Mouse (Mus musculus) frontal cortex, adult (tissue): Measurements from ENCODE around the gene Iqsec1.

Experiments used
- ATAC-seq: cut with Nextera tagmentation; 2 replicates; pipeline ENCODE4 v1.9.2; 2017; ENCODE audit warnings: mild to moderate bottlenecking, moderate library complexity, mixed read lengths; ENCODE audit not compliant: low TSS enrichment

The Iqsec1 gene

DNA sequence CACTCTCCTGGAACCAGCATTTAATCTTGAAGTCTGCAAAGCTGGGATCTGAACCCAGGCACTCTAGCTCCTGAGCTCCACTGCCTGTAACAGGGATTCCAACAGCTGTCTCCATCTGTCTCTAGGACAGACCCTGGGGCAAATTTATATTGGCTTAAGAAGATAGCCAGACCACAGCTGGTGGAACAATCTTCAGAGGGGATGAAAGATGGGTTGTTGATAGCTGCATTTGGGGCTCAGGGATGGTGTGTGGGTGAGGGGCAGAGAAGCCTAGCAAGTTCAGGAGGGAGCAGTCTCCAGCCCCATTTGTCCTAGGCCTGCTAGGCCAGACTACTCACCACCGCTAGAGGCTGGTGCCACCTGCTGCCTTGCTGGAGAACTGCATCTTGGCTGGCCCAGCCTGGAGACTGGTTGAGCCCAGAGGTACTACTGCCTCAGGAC is 260.0 kb downstream of the Iqsec1 start:
- peak; percentile 73 for ATAC-seq

- ATAC-seq, result no peak
These were observed 260.7 kb downstream of the Iqsec1 start for GRCm38 (mm10) chr6:90727826-90728225.

DNA sequence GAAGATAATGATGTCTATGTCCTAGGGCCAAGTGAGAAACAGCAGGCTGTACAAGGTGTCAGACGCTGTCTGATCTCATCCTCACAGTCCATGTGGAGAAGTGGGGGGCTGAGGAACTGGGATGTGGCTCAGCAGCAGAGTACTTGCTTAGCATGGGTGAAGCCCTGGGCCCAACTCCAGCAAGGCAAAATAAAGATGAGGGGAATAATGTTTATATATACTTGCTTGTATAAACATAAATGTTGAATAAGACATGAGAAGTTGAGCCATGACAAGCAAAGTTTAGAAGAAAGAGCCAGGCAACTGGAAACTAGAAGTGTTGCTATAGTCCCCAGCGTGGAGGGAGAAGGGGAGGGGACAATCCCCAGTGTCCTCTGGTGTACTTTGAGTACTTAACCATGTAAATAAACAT is 261.8 kb downstream of the Iqsec1 start:
- ATAC-seq, result no peak

GRCm38 (mm10) chr6:90725526-90725925 is 263.0 kb downstream of the Iqsec1 start:
- no peak for ATAC-seq

DNA sequence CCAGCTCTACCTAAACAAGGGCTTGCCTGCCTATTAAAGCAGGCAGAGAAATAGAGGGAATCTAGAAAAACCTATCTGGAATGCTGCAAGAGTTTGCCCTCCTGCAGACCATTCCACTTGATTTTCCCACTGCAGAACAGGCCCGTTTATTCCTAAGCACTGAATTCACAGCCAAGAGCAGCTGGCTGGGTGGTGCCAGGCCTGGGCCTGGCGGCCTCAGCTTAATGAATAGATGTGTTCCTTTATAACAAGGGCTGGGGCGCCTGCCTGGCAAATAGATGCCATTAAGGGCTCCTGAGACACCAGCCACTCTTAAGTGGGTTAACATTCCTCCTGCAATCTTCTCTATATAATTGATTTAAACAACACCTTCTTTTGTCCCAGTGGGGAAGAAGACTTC is 265.5 kb downstream of the Iqsec1 start:
- peak; percentile 7; the same call in 1 of the 2 replicates for ATAC-seq

DNA sequence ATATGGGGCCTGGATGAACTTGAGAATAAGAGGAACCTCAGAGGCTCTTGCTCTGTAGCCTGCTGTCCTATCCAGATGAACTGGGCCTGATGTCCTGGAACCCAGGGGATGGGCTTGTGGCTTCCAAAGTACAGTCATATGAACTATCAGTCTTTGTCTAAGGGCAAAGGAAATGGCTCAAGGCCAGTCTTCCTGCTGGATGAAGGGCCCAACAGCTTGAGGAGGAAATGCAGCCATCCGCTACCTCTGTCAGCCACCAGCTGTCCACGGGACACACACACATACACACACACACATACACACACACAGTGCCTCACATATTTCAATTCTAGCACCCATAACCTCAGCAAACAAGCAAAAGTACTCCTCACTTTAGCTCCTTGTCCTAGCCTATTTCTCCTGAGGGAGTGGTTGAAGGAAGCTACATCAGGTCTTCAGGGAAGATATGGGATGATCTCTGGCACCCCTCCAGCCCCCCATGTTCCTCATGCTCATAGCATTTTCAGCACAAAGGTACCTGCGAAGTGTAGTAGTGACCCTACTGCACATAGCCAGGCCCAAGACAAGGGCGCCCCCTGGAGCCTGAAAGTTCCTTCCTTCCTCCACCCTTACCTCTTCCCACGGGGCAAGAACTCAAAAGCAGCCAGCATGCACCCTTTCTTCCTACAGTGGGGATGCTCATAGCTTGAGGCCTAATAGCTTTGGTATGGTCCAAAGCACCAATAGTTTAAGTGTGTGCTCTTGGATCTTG is 267.3 kb downstream of the Iqsec1 start:
- no peak for ATAC-seq

DNA sequence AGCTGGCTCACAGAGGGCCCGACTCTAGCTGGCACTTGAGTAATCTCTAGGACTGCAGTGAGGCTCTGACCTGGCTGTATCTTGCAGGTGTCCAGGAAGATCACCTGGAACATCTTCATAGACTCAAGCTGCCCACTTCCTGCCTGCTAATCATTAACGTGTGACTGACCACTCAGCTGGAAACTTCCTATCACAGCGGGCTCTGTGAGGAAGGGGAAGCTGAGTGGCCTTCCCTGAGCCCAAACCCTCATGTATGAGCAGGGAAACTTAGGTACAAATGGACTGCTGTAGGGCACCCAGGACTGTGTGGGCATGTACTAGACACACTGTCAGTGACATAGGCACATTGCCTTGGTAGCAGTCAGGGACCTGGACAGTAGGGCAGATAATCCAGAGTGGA is 268.3 kb downstream of the Iqsec1 start:
- ATAC-seq, result no peak

- no peak for ATAC-seq
These were observed 269.1 kb downstream of the Iqsec1 start for GRCm38 (mm10) chr6:90719402-90719801.

DNA sequence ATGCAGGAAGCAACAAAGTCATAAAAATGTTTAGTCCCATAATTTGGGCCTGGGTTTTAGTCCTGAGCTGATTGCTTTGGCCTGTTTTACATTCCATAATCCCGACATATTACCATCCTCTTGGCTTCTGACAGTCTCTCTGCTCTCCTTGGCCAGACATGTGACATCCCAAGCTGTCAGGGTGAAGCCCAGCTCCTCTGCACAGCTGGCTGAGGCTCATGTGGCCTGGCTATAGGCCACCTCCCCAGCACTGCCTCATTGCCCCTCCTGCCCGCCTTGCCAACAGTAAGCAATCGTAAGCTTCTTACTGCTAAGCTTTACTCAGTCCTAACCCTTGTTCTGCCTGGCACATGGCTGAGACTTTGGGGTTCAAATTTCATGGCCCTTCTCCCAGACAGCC is 270.0 kb downstream of the Iqsec1 start:
- no peak for ATAC-seq

DNA sequence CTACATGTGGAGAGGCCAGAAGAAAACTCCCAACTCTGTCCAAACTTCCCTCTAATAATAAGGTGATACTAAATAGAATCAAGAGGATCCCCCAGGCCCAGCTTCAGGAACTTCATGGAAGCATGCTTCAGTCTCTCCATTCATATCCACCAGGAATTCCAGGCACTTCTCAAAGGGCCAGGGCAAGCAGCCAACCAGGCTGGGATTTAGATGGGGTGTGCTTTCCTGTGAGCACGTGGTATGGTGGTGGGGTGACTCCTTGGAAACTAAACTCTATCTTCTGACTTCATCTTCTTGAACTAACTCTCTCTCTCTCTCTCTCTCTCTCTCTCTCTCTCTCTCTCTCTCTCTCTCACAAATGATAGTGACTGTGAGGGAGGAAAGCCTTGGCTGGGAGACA is 270.8 kb downstream of the Iqsec1 start:
- ATAC-seq, result 0 out of 2 replicates have a peak, but pooled peaks have one; percentile 20

DNA sequence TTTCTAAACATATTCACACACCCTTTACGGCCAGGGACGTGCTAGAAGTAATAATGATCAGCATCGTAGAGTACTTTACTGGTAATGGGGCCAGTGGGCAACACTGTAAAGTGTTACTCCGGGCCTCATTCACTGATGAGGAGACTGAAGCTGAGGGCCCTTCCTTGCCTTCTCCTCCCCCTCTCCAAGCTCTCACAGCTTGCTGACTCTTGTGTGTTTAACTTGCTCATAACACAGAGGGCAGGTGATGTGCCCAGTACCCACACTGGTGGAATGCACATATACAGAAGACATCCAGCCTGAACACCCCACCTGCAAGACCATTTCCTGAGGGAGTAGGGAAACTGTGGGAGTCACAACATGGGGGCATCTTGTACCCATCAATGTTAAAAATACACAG is 271.6 kb downstream of the Iqsec1 start:
- ATAC-seq, result no peak

DNA sequence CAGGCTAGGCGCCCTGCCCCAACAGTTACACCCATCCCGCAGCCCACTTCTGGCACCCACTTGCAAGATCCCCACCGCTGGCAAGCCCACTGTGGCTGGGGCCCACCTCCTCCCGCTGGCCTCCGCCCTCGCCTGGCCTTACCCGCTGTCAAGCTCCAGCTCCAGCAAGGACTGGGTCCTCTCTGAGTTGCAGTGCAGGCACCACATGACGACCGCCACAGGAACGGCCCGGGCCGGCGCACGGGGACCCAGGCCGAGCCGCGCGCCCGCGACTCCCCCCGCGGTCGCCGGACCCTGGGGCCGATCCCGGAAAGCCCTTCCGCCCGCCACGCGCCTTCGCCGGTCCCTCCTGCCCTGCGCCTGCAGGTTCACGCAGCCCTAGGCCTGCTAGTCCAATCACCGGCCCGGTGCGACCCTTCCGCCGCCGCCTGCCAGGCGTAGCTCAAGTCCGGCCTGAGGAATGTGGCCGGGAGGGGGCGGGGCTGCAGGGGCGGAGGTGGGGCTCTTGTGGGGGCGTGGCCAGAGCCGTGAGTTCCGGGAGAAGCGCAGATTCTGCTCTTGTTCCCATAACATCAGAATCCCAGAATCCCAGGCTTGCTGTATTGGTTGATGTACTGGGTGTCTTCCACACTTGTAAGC is 272.3 kb downstream of the Iqsec1 start:
- ATAC-seq, result peak; percentile 6; the same call in 1 of the 2 replicates

DNA sequence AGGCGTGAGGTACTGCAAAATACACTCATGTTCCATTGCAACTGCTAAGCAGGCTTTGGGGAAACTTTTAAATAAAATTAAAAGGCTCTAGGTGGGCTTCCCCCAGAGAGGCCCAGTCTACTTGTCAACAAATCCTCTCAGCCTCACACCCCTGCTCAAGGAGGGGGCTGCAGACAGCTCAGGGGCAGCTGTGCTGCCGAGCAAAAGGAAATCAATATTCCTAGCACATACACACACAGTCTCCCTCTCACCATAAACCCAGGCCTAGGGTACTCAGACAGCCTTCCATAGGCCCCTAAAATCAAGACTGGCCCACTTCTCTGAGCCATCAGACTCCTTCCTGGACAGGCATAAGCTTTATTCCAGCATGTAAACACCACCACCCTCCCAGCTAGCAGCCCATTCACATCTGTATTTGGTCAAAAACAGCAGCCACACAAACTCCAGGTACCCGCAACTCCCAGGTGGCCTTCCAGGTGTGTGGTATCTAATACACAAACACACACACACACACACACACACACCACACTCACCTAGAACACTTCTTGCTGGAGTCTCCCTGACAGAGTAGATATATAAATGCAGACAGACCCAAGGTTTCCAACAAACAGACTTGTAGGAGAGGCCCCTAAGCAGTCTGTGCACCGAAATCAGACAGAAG is 273.1 kb downstream of the Iqsec1 start:
- no peak for ATAC-seq

- ATAC-seq, result no peak
These were observed 274.8 kb downstream of the Iqsec1 start for GRCm38 (mm10) chr6:90713650-90714049.

- ATAC-seq, result no peak
These were observed 275.7 kb downstream of the Iqsec1 start for GRCm38 (mm10) chr6:90712486-90713480.

DNA sequence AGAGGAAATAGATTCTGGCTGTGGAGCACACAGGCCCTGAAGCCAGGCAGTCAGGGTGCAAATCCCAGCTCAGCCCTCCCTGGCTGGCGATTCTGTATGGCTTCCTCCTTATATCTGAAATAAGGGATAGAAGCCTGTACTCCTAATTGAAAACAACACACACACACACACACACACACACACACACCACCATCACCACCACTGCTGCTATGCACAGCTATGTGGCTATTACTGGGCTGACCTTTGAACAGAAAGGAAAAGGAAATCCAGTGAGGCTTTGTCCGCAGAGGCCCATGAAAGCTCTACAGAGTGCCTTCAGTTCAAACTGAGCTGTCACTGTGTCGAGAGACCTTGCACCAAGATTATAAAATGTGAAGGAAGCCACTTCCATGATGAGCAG is 276.4 kb downstream of the Iqsec1 start:
- no peak for ATAC-seq

DNA sequence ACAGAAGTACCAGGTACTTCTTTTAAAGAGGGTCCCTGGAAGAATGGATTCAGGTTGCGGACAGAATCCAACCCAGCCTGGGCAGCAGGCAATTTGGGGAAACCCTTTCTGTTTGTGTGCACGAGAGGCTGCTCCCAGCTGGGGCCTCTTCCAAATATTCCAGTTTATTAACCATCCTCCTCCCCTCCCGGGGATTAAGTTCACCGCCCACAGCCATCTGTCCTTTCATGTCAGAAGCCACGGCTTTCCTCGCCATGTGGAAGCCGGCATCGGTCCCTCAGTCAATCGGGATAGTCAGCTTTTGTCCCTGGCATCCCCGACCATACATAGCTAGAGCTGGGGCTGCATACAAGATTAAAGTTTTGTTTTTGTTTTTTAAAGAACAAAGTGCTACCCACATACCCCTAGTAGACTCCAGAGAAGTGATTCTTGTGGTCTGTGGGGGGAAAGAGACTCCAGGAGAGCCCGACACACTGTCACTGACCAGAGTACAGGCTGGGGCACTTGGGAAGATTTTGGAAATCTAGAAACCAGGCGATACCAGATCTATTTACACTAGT is 276.9 kb downstream of the Iqsec1 start:
- ATAC-seq, result no peak

DNA sequence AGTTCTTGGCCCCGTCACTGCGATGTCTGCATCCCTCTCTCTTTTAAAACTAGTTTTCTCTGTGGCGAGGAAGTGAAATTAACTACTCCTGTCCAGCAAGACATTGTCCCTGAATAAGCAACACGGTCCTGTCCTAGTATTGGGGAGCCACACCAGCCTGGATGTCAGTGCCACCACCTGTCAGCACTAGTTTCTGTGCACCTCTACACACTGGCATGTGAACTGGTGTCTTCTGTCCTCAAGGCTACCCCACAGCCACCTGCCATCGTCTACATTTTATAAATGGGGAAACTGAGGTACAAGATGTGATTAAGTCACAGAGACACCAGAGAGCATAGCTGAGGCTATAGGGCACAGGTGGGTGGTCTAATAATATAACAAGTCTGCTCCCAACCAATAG is 277.7 kb downstream of the Iqsec1 start:
- ATAC-seq, result no peak

GRCm38 (mm10) chr6:90709929-90710777 is 278.3 kb downstream of the Iqsec1 start:
- ATAC-seq, result no peak

- ATAC-seq, result no peak
These were observed 280.3 kb downstream of the Iqsec1 start for GRCm38 (mm10) chr6:90708061-90708618.
